Mouse (Mus musculus) embryonic facial prominence, embryonic 11.5 days (tissue): ENCODE measurements at regions not wholly inside any gene's neighbourhood (a gene's known extent, or its start where the extent isn't known, plus 50 kb on each side); places are given as distances from the start of the nearest gene placed in this dataset.
A peak's percentile ranks its signal among the peaks of the same experiment; 100 is the strongest.

Source experiments
- ATAC-seq: fragments of 200-750 bp; cut with Nextera tagmentation; replicated peaks from 2 replicates; pipeline ENCODE4 v1.8.0; 2017; ENCODE audit warnings: low read depth; ENCODE audit not compliant: insufficient number of reproducible peaks, low FRiP score, low TSS enrichment
- DNase-seq: peaks from one replicate; pipeline ENCODE4 v3.0.0-alpha.2; 2015; ENCODE audit warnings: low spot score
- H3K27ac ChIP-seq: fragments of 300-500 bp; sonication (generic); replicated peaks from 2 replicates; pipeline ENCODE4 v1.5.1; 2014; ENCODE audit warnings: mild to moderate bottlenecking, low read depth, low read length, control low read depth
- H3K27me3 ChIP-seq: fragments of 300-500 bp; sonication (generic); 2 replicates; pipeline ENCODE4 v1.6.1; 2014; ENCODE audit warnings: mild to moderate bottlenecking, low read length, moderate library complexity, mixed read lengths; ENCODE audit not compliant: control insufficient read depth, insufficient read depth
- H3K36me3 ChIP-seq: fragments of 300-500 bp; sonication (generic); replicated peaks from 2 replicates; pipeline ENCODE4 v1.6.1; 2014; ENCODE audit warnings: low read depth, mild to moderate bottlenecking, low read length, moderate library complexity, mixed read lengths; ENCODE audit not compliant: control insufficient read depth, insufficient read depth
- H3K4me1 ChIP-seq: fragments of 300-500 bp; sonication (generic); 2 replicates; pipeline ENCODE4 v1.6.1; 2014; ENCODE audit warnings: low read length, mixed read lengths; ENCODE audit not compliant: control insufficient read depth, insufficient read depth
- H3K4me2 ChIP-seq: fragments of 300-500 bp; sonication (generic); 2 replicates; pipeline ENCODE4 v1.6.1; 2014; ENCODE audit warnings: low read depth, mild to moderate bottlenecking, control low read depth, low read length, moderate library complexity
- H3K4me3 ChIP-seq: fragments of 300-500 bp; sonication (generic); 2 replicates; pipeline ENCODE4 v1.5.1; 2014; ENCODE audit warnings: low read depth, low read length, control low read depth
- H3K9ac ChIP-seq: fragments of 300-500 bp; sonication (generic); replicated peaks from 2 replicates; pipeline ENCODE4 v1.6.1; 2014; ENCODE audit warnings: mild to moderate bottlenecking, control low read depth, low read length
- H3K9me3 ChIP-seq: fragments of 300-500 bp; sonication (generic); replicated peaks from 2 replicates; pipeline ENCODE4 v1.6.1; 2016; ENCODE audit warnings: mild to moderate bottlenecking, low read length, inconsistent platforms, mixed read lengths; ENCODE audit not compliant: control insufficient read depth
- WGBS: fragments of 180-500 bp; shearing (Covaris S2); extraction: QIAGEN DNeasy Blood & Tissue Kit; methylation state at CpG from one replicate; pipeline ENCODE4 v1.1.7; 2014; 5-methylcytosine and 5-hydroxymethylcytosine counted together

- WGBS: 48% methylated on average over 3 of the region's 3 CpGs
- Histone ChIP-seq H3K4me2 (no peak overlapping the region), H3K36me3 (no peaks in the 10 kb centered on the region), H3K4me3 (no peak overlapping the region), H3K27ac (no peak overlapping the region), H3K9ac (no peak overlapping the region), H3K9me3 (no peaks in the 10 kb centered on the region), H3K4me1 (no peaks in the 10 kb centered on the region), H3K27me3 (no peaks in the 10 kb centered on the region)
- ATAC-seq: no peak
- peak; percentile 67 for DNase-seq
Measured at GRCm38 (mm10) chr15:31855188-31855587, 253.5 kb downstream of the Fam173b start.

DNA sequence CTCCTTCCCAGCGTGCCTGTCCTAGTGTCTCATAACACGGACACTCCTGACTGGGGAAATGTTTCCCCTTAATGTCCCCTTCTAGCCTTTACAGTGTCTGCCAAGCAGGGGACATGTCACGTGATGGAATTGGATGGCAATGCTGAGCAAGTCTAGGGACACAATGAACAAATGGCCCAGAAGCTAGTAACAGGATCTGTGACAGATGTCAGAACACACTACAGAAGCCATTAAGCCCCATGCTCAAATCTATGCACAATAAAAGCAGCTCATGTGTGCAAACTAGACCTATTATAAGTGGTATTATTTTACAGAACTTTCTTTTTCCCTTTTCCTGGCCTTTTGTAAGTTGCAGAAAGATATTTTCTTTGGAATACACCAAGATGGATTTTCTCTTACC lies 267.4 kb downstream of the Fam173b start:
- 92% methylated on average over 3 of the region's 3 CpGs for WGBS
- no peak for ATAC-seq

GRCm38 (mm10) chr15:31869673-31870417 lies 268.2 kb downstream of the Fam173b start:
- Histone ChIP-seq H3K27me3 (no peaks in the 10 kb centered on the region), H3K27ac (no peak overlapping the region), H3K4me3 (no peak overlapping the region), H3K4me2 (no peak overlapping the region), H3K9ac (no peak overlapping the region), H3K36me3 (no peaks in the 10 kb centered on the region), H3K4me1 (no peaks in the 10 kb centered on the region), H3K9me3 (no peaks in the 10 kb centered on the region)
- WGBS: 51% methylated on average over 14 of the region's 14 CpGs
- ATAC-seq (0 out of 2 replicates have a peak, but pooled peaks have one; percentile 62), DNase-seq (peak; percentile 44)

More for the DNA sequence above, 267.4 kb downstream of the Fam173b start:
- Histone ChIP-seq H3K4me1 (no peaks in the 10 kb centered on the region), H3K27me3 (no peaks in the 10 kb centered on the region), H3K27ac (no peak overlapping the region), H3K4me2 (no peak overlapping the region), H3K36me3 (no peaks in the 10 kb centered on the region), H3K9me3 (no peaks in the 10 kb centered on the region), H3K4me3 (no peak overlapping the region), H3K9ac (no peak overlapping the region)
- DNase-seq: no peak

- Histone ChIP-seq H3K4me2 (no peak overlapping the region), H3K36me3 (no peaks in the 10 kb centered on the region), H3K9me3 (no peaks in the 10 kb centered on the region), H3K9ac (no peak overlapping the region), H3K27ac (no peak overlapping the region), H3K4me1 (no peaks in the 10 kb centered on the region), H3K27me3 (no peaks in the 10 kb centered on the region), H3K4me3 (no peak overlapping the region)
- DNase-seq (no peak), ATAC-seq (no peak)
- WGBS: 84% methylated on average over 2 of the region's 2 CpGs
Measured at GRCm38 (mm10) chr15:31875436-31875835, 273.8 kb downstream of the Fam173b start.

DNA sequence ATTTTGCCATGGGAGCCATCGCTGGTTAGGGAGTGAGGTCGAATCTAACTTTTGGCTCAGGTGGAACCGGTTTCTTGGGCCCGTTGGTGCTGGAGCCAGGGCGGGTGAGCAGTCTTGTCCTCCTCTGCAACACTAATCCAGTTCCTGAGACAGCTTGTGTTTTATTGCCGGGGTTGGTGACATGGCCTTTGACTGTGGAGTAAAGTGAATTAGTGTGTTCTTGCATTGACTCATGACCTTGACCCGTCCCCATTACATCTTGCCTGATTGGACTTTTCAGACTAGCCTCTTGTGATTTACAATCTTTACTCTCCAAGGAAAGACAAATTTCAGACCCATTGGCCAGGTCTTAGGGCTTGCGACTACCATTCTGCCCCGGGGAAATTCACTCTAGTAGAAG lies 278.8 kb downstream of the Fam173b start:
- H3K27ac ChIP-seq: no peak overlapping the region
- no peaks in the 10 kb centered on the region for H3K27me3 ChIP-seq
- no peaks in the 10 kb centered on the region for H3K9me3 ChIP-seq
- H3K4me2 ChIP-seq: no peak overlapping the region
- ATAC-seq (no peak), DNase-seq (no peak)
- no peaks in the 10 kb centered on the region for H3K36me3 ChIP-seq
- no peak overlapping the region for H3K9ac ChIP-seq
- H3K4me3 ChIP-seq: no peak overlapping the region
- H3K4me1 ChIP-seq: no peaks in the 10 kb centered on the region
- WGBS: 85% methylated on average over 9 of the region's 9 CpGs

DNA sequence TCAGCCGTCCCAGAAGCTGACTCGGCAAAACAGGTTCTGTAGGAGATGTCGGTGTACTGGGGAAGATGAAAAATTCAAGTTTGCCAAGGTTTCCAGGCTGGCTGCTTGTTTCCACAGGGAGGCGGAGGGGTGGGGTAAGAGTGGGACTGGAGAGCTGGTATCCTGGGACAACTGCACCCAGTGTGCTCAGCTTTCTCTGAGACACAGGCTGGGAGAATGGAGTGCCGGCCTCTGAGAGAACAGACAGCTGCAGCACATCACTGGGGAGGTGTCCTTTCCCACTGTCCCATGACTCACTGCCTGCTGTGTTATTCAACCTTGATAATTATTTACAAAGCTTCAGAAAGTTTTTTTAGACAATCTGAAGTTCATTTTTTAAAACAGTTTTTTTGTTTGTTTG lies 280.7 kb downstream of the Fam173b start:
- Histone ChIP-seq H3K27ac (no peak overlapping the region), H3K9me3 (no peaks in the 10 kb centered on the region), H3K36me3 (no peaks in the 10 kb centered on the region), H3K4me1 (no peaks in the 10 kb centered on the region), H3K4me2 (no peak overlapping the region), H3K4me3 (no peak overlapping the region), H3K9ac (no peak overlapping the region), H3K27me3 (no peaks in the 10 kb centered on the region)
- WGBS: 66% methylated on average over 5 of the region's 5 CpGs
- DNase-seq (no peak), ATAC-seq (no peak)

GRCm38 (mm10) chr15:31883516-31883915 lies 281.9 kb downstream of the Fam173b start:
- 84% methylated on average over 9 of the region's 9 CpGs for WGBS
- H3K4me3 ChIP-seq: no peak overlapping the region
- no peak overlapping the region for H3K9ac ChIP-seq
- no peaks in the 10 kb centered on the region for H3K4me1 ChIP-seq
- H3K27me3 ChIP-seq: no peaks in the 10 kb centered on the region
- no peaks in the 10 kb centered on the region for H3K9me3 ChIP-seq
- DNase-seq: no peak
- no peak for ATAC-seq
- H3K27ac ChIP-seq: no peak overlapping the region
- no peak overlapping the region for H3K4me2 ChIP-seq
- H3K36me3 ChIP-seq: no peaks in the 10 kb centered on the region

GRCm38 (mm10) chr15:31898904-31899650 lies 278.0 kb upstream of the Tas2r119 start:
- no peak overlapping the region for H3K4me3 ChIP-seq
- WGBS: 73% methylated on average over 13 of the region's 13 CpGs
- no peak overlapping the region for H3K4me2 ChIP-seq
- no peaks in the 10 kb centered on the region; the same call in 1 of the 2 replicates for H3K4me1 ChIP-seq
- H3K36me3 ChIP-seq: no peaks in the 10 kb centered on the region
- ATAC-seq (no peak), DNase-seq (no peak)
- H3K27me3 ChIP-seq: no peaks in the 10 kb centered on the region
- no peak overlapping the region for H3K27ac ChIP-seq
- no peaks in the 10 kb centered on the region for H3K9me3 ChIP-seq
- H3K9ac ChIP-seq: no peak overlapping the region
